Mouse (Mus musculus): ENCODE data around the gene Rrp1b.

DNA sequence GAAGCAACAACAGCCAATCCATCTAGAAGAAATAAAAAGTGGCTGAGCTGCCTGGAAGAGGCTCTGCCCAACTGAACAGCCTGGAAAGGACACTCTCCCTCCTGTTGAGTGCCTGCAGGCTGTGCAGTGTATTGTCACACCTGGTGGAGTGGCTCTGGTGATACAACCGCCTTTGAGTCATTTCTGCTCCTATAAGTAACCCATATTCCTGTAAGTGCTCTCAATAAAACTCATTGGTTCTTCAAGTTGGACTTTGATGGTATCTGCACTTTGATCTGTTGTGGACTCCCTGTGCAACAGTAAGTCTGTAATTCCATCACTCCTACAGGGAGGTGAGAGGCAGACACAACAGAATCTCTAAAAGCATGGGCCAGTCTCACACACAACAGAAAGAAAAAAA is 42.5 kb upstream of the Rrp1b start:
- TF ChIP-seq CTCF (IDR thresholded peaks at IDR 0.05) (no peak), EP300 (IDR thresholded peaks at IDR 0.05; ENCODE audit: insufficient read depth, low read depth, low read length) (no peak)
